ENCODE assay signal across 17 mouse cellular contexts in the genomic region with DNA sequence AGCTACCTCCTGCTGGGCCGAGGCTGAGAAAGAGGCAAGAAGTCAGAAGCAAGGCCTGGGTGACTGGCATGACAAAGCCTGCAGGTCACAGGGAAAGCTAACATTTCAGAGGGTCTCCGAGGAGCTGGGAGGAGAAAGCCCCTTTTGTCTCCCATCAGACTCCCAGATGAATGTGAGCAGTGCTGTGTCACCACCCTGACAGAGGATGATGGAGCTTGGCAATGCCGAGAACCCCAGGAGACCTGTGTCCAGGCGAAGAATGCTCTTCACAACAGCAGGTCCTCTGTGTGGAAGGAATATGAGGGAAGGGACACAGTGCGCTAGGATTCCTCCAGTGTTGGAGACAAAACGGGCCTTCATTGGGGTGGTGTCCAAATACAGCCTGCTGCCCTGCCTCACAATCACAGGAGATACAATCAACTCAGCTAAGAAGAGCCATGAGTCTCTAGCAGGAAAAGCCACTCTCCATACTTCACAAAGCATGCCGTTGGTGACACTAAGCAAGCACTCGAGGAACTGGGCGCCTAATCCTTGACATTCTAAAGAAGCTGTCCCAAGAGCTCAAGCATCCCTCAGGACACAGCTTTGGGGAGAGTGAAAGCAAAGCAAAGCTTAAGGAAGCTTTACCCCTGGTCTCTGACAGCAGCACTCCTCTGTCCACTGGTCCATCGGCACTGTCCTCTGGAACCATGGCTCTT. TPM values are rescaled to one million over a fixed set of nuclear protein-coding genes. Genes with fewer than 3 reads are reported as not detected.
A peak's percentile ranks its signal among the peaks of the same experiment; 100 is the strongest.
DNase-seq lines count a peak whose midpoint lies in the region; ATAC-seq and TF ChIP-seq lines count a peak whose summit lies in the region.
"Had no signal": no experiment of that assay in that cellular context is flagged by ENCODE, and none has a peak within 500 bp of the region (broad histone marks: within the 10 kb centered on the region; RNA-seq: fewer than 3 reads in every experiment).

No protein-coding gene starts in this region.

- peaks cover 31% of the 10 kb centered on the region for H3K36me3 ChIP-seq in midbrain, embryonic 12.5 days
- peaks cover 4% of the 10 kb centered on the region; the same call in 1 of the 2 replicates for H3K36me3 ChIP-seq in midbrain, embryonic 16.5 days (ENCODE audit: control insufficient read depth, insufficient read depth, low read length)
- peaks cover 61% of the 10 kb centered on the region for H3K36me3 ChIP-seq in hindbrain, embryonic 10.5 days
- H3K36me3 ChIP-seq in hindbrain, embryonic 16.5 days (ENCODE audit: control insufficient read depth, insufficient read depth, low read length): peaks cover 6% of the 10 kb centered on the region; the same call in 1 of the 2 replicates
- H3K36me3 ChIP-seq in midbrain, embryonic 14.5 days (ENCODE audit: control insufficient read depth, insufficient read depth, low read length): peaks cover 47% of the 10 kb centered on the region
- H3K36me3 ChIP-seq in kidney, adult 2 months (ENCODE audit: control insufficient read depth, insufficient read depth, low read length): 0 out of 2 replicates have a peak, but pooled peaks cover 2% of the 10 kb centered on the region

- peak overlapping the region; percentile 22; the same call in 1 of the 2 replicates for H3K27ac ChIP-seq in midbrain, embryonic 12.5 days (replicated peaks)
- H3K27ac ChIP-seq in midbrain, embryonic 16.5 days (ENCODE audit: low read length): no peak overlapping the region
- peak overlapping the region; percentile 74 for H3K27ac ChIP-seq in hindbrain, embryonic 10.5 days
- H3K27ac ChIP-seq in hindbrain, embryonic 16.5 days (ENCODE audit: low read depth, low read length): no peak overlapping the region
- 0 out of 2 replicates have a peak overlapping the region, but pooled peaks have one; percentile 13 for H3K27ac ChIP-seq in midbrain, embryonic 14.5 days (replicated peaks; ENCODE audit: low read depth, low read length)
- H3K27ac ChIP-seq in kidney, adult 2 months (ENCODE audit: insufficient read depth, low read depth, low read length): no peak overlapping the region
- H3K27ac ChIP-seq: kidney, postnatal 0 days; liver, embryonic 13.5 days had no signal

- ATAC-seq in midbrain, embryonic 12.5 days (ENCODE audit: low FRiP score, low read depth): no peak
- ATAC-seq in midbrain, embryonic 16.5 days: no peak
- ATAC-seq in hindbrain, embryonic 16.5 days: peak; percentile 81
- no peak for ATAC-seq in midbrain, embryonic 14.5 days (ENCODE audit: low FRiP score, low TSS enrichment)
- ATAC-seq: forebrain, embryonic 16.5 days; intestine, embryonic 16.5 days had no signal

- H3K27me3 ChIP-seq in midbrain, embryonic 12.5 days: no peaks in the 10 kb centered on the region
- H3K27me3 ChIP-seq in midbrain, embryonic 16.5 days (ENCODE audit: control insufficient read depth, insufficient read depth, low read depth, low read length): no peaks in the 10 kb centered on the region
- no peaks in the 10 kb centered on the region for H3K27me3 ChIP-seq in hindbrain, embryonic 10.5 days (ENCODE audit: insufficient read depth, poor library complexity, severe bottlenecking)
- H3K27me3 ChIP-seq in hindbrain, embryonic 16.5 days (replicated peaks; ENCODE audit: control insufficient read depth, insufficient read depth, low read length): no peaks in the 10 kb centered on the region
- no peaks in the 10 kb centered on the region for H3K27me3 ChIP-seq in midbrain, embryonic 14.5 days (ENCODE audit: control insufficient read depth, insufficient read depth, low read length)
- H3K27me3 ChIP-seq in kidney, adult 2 months (replicated peaks; ENCODE audit: control insufficient read depth, insufficient read depth, low read length): no peaks in the 10 kb centered on the region
- H3K27me3 ChIP-seq: heart, embryonic 12.5 days; liver, embryonic 13.5 days had no signal

- no peak for TF ChIP-seq CTCF in kidney, adult 2 months (conservative IDR thresholded peaks at IDR 0.05; ENCODE audit: insufficient read depth, insufficient read length, low read depth, low read length)

- no peak overlapping the region for H3K4me2 ChIP-seq in midbrain, embryonic 12.5 days (replicated peaks)
- H3K4me2 ChIP-seq in midbrain, embryonic 16.5 days (ENCODE audit: low read length): no peak overlapping the region
- H3K4me2 ChIP-seq in hindbrain, embryonic 16.5 days (ENCODE audit: low read length): no peak overlapping the region
- no peak overlapping the region for H3K4me2 ChIP-seq in midbrain, embryonic 14.5 days (ENCODE audit: low read length)
- H3K4me2 ChIP-seq: heart, embryonic 12.5 days; liver, embryonic 13.5 days had no signal

- no peaks in the 10 kb centered on the region for H3K9me3 ChIP-seq in midbrain, embryonic 12.5 days
- no peaks in the 10 kb centered on the region for H3K9me3 ChIP-seq in midbrain, embryonic 16.5 days (replicated peaks; ENCODE audit: control insufficient read depth, low read length, poor library complexity, severe bottlenecking)
- no peaks in the 10 kb centered on the region for H3K9me3 ChIP-seq in hindbrain, embryonic 10.5 days
- H3K9me3 ChIP-seq in hindbrain, embryonic 16.5 days (ENCODE audit: control insufficient read depth, low read length): no peaks in the 10 kb centered on the region
- H3K9me3 ChIP-seq in midbrain, embryonic 14.5 days (ENCODE audit: control insufficient read depth, low read length): no peaks in the 10 kb centered on the region
- H3K9me3 ChIP-seq: heart, embryonic 12.5 days; liver, embryonic 13.5 days had no signal

- DNase-seq in hindbrain, embryonic 10.5 days (ENCODE audit: low spot score): peak; percentile 56
- peak; percentile 16 for DNase-seq in midbrain, embryonic 14.5 days
- DNase-seq in kidney, adult 2 months: no peak
- no peak for DNase-seq in c-Kit-positive CD71-positive TER-119-positive erythroid progenitor cells, embryonic 14.5 days (ENCODE audit: low spot score)
- DNase-seq: adrenal gland, postnatal 36 days; heart, postnatal 36 days; liver, embryonic 13.5 days; right cerebral cortex, postnatal 14 days; thymus, postnatal 25 days had no signal

- WGBS in midbrain, embryonic 12.5 days: 31% methylated on average over 10 of the region's 10 CpGs
- 31% methylated on average over 10 of the region's 10 CpGs for WGBS in midbrain, embryonic 16.5 days
- WGBS in hindbrain, embryonic 10.5 days: 32% methylated on average over 10 of the region's 10 CpGs
- 38% methylated on average over 10 of the region's 10 CpGs for WGBS in hindbrain, embryonic 16.5 days
- WGBS in midbrain, embryonic 14.5 days: 25% methylated on average over 10 of the region's 10 CpGs
- WGBS in kidney, adult 2 months: 88% methylated on average over 10 of the region's 10 CpGs

- no peak overlapping the region for H3K9ac ChIP-seq in midbrain, embryonic 12.5 days (replicated peaks)
- no peak overlapping the region for H3K9ac ChIP-seq in midbrain, embryonic 16.5 days (ENCODE audit: low read depth, low read length)
- no peak overlapping the region for H3K9ac ChIP-seq in hindbrain, embryonic 16.5 days (ENCODE audit: low read depth, low read length)
- no peak overlapping the region for H3K9ac ChIP-seq in midbrain, embryonic 14.5 days (replicated peaks; ENCODE audit: low read length)
- H3K9ac ChIP-seq: heart, embryonic 12.5 days; liver, embryonic 13.5 days had no signal

- peaks cover 8% of the 10 kb centered on the region; the same call in 1 of the 2 replicates for H3K4me1 ChIP-seq in midbrain, embryonic 12.5 days
- no peaks in the 10 kb centered on the region for H3K4me1 ChIP-seq in midbrain, embryonic 16.5 days (ENCODE audit: control insufficient read depth, insufficient read depth, low read length)
- peaks cover 36% of the 10 kb centered on the region for H3K4me1 ChIP-seq in hindbrain, embryonic 10.5 days (replicated peaks)
- H3K4me1 ChIP-seq in hindbrain, embryonic 16.5 days (ENCODE audit: control insufficient read depth, insufficient read depth, low read depth, low read length): no peaks in the 10 kb centered on the region
- H3K4me1 ChIP-seq in midbrain, embryonic 14.5 days (ENCODE audit: control insufficient read depth, insufficient read depth, low read length): peaks cover 10% of the 10 kb centered on the region; the same call in 1 of the 2 replicates
- H3K4me1 ChIP-seq in kidney, adult 2 months (ENCODE audit: control insufficient read depth, insufficient read depth, low read length): no peaks in the 10 kb centered on the region

- no peak for TF ChIP-seq POLR2A in kidney, adult 2 months (IDR thresholded peaks at IDR 0.05; ENCODE audit: low read depth, low read length)

- H3K4me3 ChIP-seq in midbrain, embryonic 12.5 days: no peak overlapping the region
- no peak overlapping the region for H3K4me3 ChIP-seq in midbrain, embryonic 16.5 days (ENCODE audit: low read depth, low read length)
- H3K4me3 ChIP-seq in hindbrain, embryonic 10.5 days: no peak overlapping the region
- no peak overlapping the region for H3K4me3 ChIP-seq in hindbrain, embryonic 16.5 days (ENCODE audit: low read length)
- H3K4me3 ChIP-seq in midbrain, embryonic 14.5 days (replicated peaks; ENCODE audit: low read depth, low read length): no peak overlapping the region
- no peak overlapping the region for H3K4me3 ChIP-seq in kidney, adult 2 months (ENCODE audit: insufficient read depth, low read depth, low read length)
- H3K4me3 ChIP-seq: erythroblast, embryonic 14.5 days; heart, embryonic 12.5 days; liver, embryonic 13.5 days had no signal

RNA-seq across cellular contexts. Expression of a gene that starts 27.1 kb away (rescaled TPM):
- 0.21 and 0.34 TPM in 2 replicates for polyA plus RNA-seq in midbrain, embryonic 12.5 days (2016; fragmentation: Nextera tagmentation; extraction: Ambion mirVana)
- 0.57 and 0.87 TPM in 2 replicates for polyA plus RNA-seq in midbrain, embryonic 16.5 days (2015; fragmentation: Nextera tagmentation; extraction: Ambion mirVana)
- 0.41 and 0.46 TPM in 2 replicates for polyA plus RNA-seq in hindbrain, embryonic 10.5 days (2016; fragmentation: Nextera tagmentation; extraction: Ambion mirVana)
- 0.41 and 0.43 TPM in 2 replicates for polyA plus RNA-seq in hindbrain, embryonic 16.5 days (2015; fragmentation: Nextera tagmentation; extraction: Ambion mirVana)
- 0.26 and 0.81 TPM in 2 replicates for polyA plus RNA-seq in midbrain, embryonic 14.5 days (2014; fragmentation: Nextera tagmentation; extraction: Ambion mirVana)
- 0.01 and 0.08 TPM in 2 replicates for polyA plus RNA-seq in kidney, adult 2 months (2012; rRNA removed)

Comparison
In these comparisons a context has a peak if more than half of its experiments do, and no peak if none do; other contexts are left out.
1. H3K27ac ChIP-seq: peak in midbrain, embryonic 12.5 days (single experiment), hindbrain, embryonic 10.5 days (single experiment) and midbrain, embryonic 14.5 days (single experiment); none in midbrain, embryonic 16.5 days (single experiment), hindbrain, embryonic 16.5 days (single experiment) and kidney, adult 2 months (single experiment).
2. DNase-seq: peak in hindbrain, embryonic 10.5 days (single experiment) and midbrain, embryonic 14.5 days (single experiment); none in kidney, adult 2 months (single experiment) and c-Kit-positive CD71-positive TER-119-positive erythroid progenitor cells, embryonic 14.5 days (single experiment).